In genomic region chr9:108690914-108691313, GRCm38 (mm10) we compare ENCODE assay signal across 12 mouse cellular contexts. TPM values are rescaled to one million over a fixed set of nuclear protein-coding genes. Genes with fewer than 3 reads are reported as not detected.
DNase-seq lines count a peak whose midpoint lies in the region; TF ChIP-seq lines count a peak whose summit lies in the region.
"Had no signal": no experiment of that assay in that cellular context is flagged by ENCODE, and none has a peak within 500 bp of the region (broad histone marks: within the 10 kb centered on the region; RNA-seq: fewer than 3 reads in every experiment).

No protein-coding gene starts in this region.

- TF ChIP-seq EP300 in MEL (IDR thresholded peaks at IDR 0.05; ENCODE audit: low read depth in 1 of 2, low read length in 2 of 2): no peak

- DNase-seq in layer of hippocampus, adult 2 months (ENCODE audit: low spot score in 2 of 2): no peak
- no peak for DNase-seq in layer of hippocampus, postnatal 14 days (ENCODE audit: low spot score in 2 of 2)
- peak; percentile 27 for DNase-seq in MEL (ENCODE audit: low read depth, low spot score)
- DNase-seq in kidney, postnatal 25 days: peak; percentile 35 to 62
- no peak for DNase-seq in spleen, postnatal 10 days (ENCODE audit: low spot score in 2 of 2)
- DNase-seq in urinary bladder, adult 18-20 months (ENCODE audit: low spot score in 2 of 2): no peak
- DNase-seq: adrenal gland, adult 2 months; right cerebral cortex, postnatal 4 days had no signal

- no peak overlapping the region for H3K4me3 ChIP-seq in layer of hippocampus, adult 2 months
- H3K4me3 ChIP-seq in MEL (ENCODE audit: control insufficient read depth in 1 of 2, insufficient read depth in 1 of 2, low read depth in 2 of 2, low read length in 2 of 2): no peak overlapping the region
- H3K4me3 ChIP-seq in brown adipose tissue, adult 24 weeks (ENCODE audit: insufficient read depth, low read depth, low read length): no peak overlapping the region

- peaks cover 7% of the 10 kb centered on the region in 2 experiments for H3K4me1 ChIP-seq in MEL (ENCODE audit: control insufficient read depth in 1 of 2, insufficient read depth in 2 of 2, low read length in 2 of 2)
- H3K4me1 ChIP-seq in brown adipose tissue, adult 24 weeks (ENCODE audit: control insufficient read depth, insufficient read depth, insufficient read length, low read length): no peaks in the 10 kb centered on the region

- H3K36me3 ChIP-seq in MEL (ENCODE audit: control insufficient read depth in 1 of 2, insufficient read depth in 2 of 2, low read length in 2 of 2): peaks cover 0 to 21% of the 10 kb centered on the region in 2 experiments; a peak in 2 of 4 replicates
- H3K36me3 ChIP-seq: embryonic facial prominence, embryonic 12.5 days had no signal

- H3K27me3 ChIP-seq in MEL (ENCODE audit: control insufficient read depth in 1 of 2, insufficient read depth in 2 of 2, low read length in 2 of 2): no peaks in the 10 kb centered on the region
- H3K27me3 ChIP-seq: embryonic facial prominence, embryonic 12.5 days had no signal

- H3K27ac ChIP-seq in layer of hippocampus, adult 2 months: peak overlapping the region; percentile 92; the same call in 1 of the 2 replicates
- no peak overlapping the region for H3K27ac ChIP-seq in MEL (ENCODE audit: control insufficient read depth, low read depth, low read length)
- peak overlapping the region; percentile 19; the same call in 1 of the 2 replicates for H3K27ac ChIP-seq in brown adipose tissue, adult 24 weeks (replicated peaks; ENCODE audit: low read depth, low read length)
- H3K27ac ChIP-seq: embryonic facial prominence, embryonic 12.5 days had no signal

- H3K9me3 ChIP-seq in MEL (replicated peaks; ENCODE audit: insufficient read depth, low read length): no peaks in the 10 kb centered on the region
- H3K9me3 ChIP-seq: embryonic facial prominence, embryonic 12.5 days; forebrain, embryonic 10.5 days had no signal

- H3K9ac ChIP-seq in MEL (ENCODE audit: control insufficient read depth, low read depth, low read length, poor library complexity, severe bottlenecking): no peak overlapping the region
- H3K9ac ChIP-seq: liver, embryonic 14.5 days had no signal

- no peak for TF ChIP-seq RAD21 in MEL (IDR thresholded peaks at IDR 0.05; ENCODE audit: low read depth, low read length)

- H3K79me2 ChIP-seq in MEL (ENCODE audit: control insufficient read depth, insufficient read depth, low read length, poor library complexity): peaks cover 32% of the 10 kb centered on the region

- no peak for TF ChIP-seq POLR2A in MEL (IDR thresholded peaks at IDR 0.05; ENCODE audit: control insufficient read depth in 1 of 2, insufficient read depth in 1 of 2, low read depth in 1 of 2, low read length in 2 of 2, poor library complexity in 1 of 2)

- TF ChIP-seq CTCF in layer of hippocampus, adult 2 months (conservative IDR thresholded peaks at IDR 0.05): no peak
- no peak for TF ChIP-seq CTCF in MEL (IDR thresholded peaks at IDR 0.05 in 2 of 3, conservative IDR thresholded peaks at IDR 0.05 in 1 of 3; ENCODE audit: control insufficient read depth in 1 of 3, insufficient read depth in 1 of 3, low read depth in 2 of 3, low read length in 3 of 3, poor library complexity in 1 of 3, severe bottlenecking in 1 of 3)

TF ChIP-seq in MEL, 35 proteins besides CTCF, POLR2A, EP300 and RAD21:
- TF ChIP-seq GABPA (IDR thresholded peaks at IDR 0.05; ENCODE audit: low read depth, low read length) (no peak), MEF2A (IDR thresholded peaks at IDR 0.05; ENCODE audit: extremely low read depth, insufficient replicate concordance, low read depth, low read length, poor library complexity, severe bottlenecking) (no peak), MXI1 (IDR thresholded peaks at IDR 0.05; ENCODE audit: low read depth, low read length) (no peak), ELF1 (IDR thresholded peaks at IDR 0.05; ENCODE audit: low read depth, low read length) (no peak), RCOR1 (IDR thresholded peaks at IDR 0.05; ENCODE audit: low read depth, low read length) (no peak), TAL1 (IDR thresholded peaks at IDR 0.05; ENCODE audit: low read length) (no peak), JUND (IDR thresholded peaks at IDR 0.05; ENCODE audit: low read depth, low read length) (no peak), MYC (IDR thresholded peaks at IDR 0.05; ENCODE audit: low read depth, low read length) (no peak), GATA1 (IDR thresholded peaks at IDR 0.05; ENCODE audit: low read depth, low read length) (no peak), NRF1 (IDR thresholded peaks at IDR 0.05; ENCODE audit: insufficient read depth, low read depth, low read length, poor library complexity, severe bottlenecking) (no peak)

RNA-seq across cellular contexts. Expression of gene Prkar2a, which starts 1.8 kb away (rescaled TPM):
- total RNA-seq in layer of hippocampus, adult 2 months (2021): 10 to 100 TPM; 43.4 to 45.5 TPM
- 10 to 100 TPM; 43.5 to 49.4 TPM for total RNA-seq in layer of hippocampus, postnatal 14 days (2021)
- total RNA-seq in MEL (2012; rRNA removed): 18.9 and 22.4 TPM in 2 replicates
- 100 to 1,000 TPM in 1 of 2 experiments, 10 to 100 TPM in 1; 87.9 to 230 TPM for polyA plus RNA-seq in MEL (2012; ENCODE audit: insufficient read depth in 1 of 2, insufficient read length in 2 of 2, low read depth in 1 of 2, low replicate concordance in 2 of 2, missing spikeins in 1 of 2)
- polyA plus RNA-seq in brown adipose tissue, adult 24 weeks (2012; ENCODE audit: insufficient read depth, insufficient read length, missing spikeins): 12.4 and 20.8 TPM in 2 replicates

RNA-seq across cellular contexts. Expression of gene Slc25a20, which starts 29.0 kb away (rescaled TPM):
- 10 to 100 TPM; 14.4 to 14.8 TPM for total RNA-seq in layer of hippocampus, adult 2 months (2021)
- total RNA-seq in layer of hippocampus, postnatal 14 days (2021): 10 to 100 TPM; 19.6 to 26.3 TPM
- 15.6 and 19.3 TPM in 2 replicates for total RNA-seq in MEL (2012; rRNA removed)
- polyA plus RNA-seq in MEL (2012; ENCODE audit: insufficient read depth in 1 of 2, insufficient read length in 2 of 2, low read depth in 1 of 2, low replicate concordance in 2 of 2, missing spikeins in 1 of 2): 10 to 100 TPM in 1 of 2 experiments, not detected in 1; 24.1 TPM
- 545 and 591 TPM in 2 replicates for polyA plus RNA-seq in brown adipose tissue, adult 24 weeks (2012; ENCODE audit: insufficient read depth, insufficient read length, missing spikeins)

RNA-seq across cellular contexts. Expression of gene Arih2, which starts 41.7 kb away (rescaled TPM):
- 10 to 100 TPM; 50.2 to 57.3 TPM for total RNA-seq in layer of hippocampus, adult 2 months (2021)
- 10 to 100 TPM; 50.2 to 50.6 TPM for total RNA-seq in layer of hippocampus, postnatal 14 days (2021)
- total RNA-seq in MEL (2012; rRNA removed): 55.8 and 59.6 TPM in 2 replicates
- polyA plus RNA-seq in MEL (2012; ENCODE audit: insufficient read depth in 1 of 2, insufficient read length in 2 of 2, low read depth in 1 of 2, low replicate concordance in 2 of 2, missing spikeins in 1 of 2): 10 to 100 TPM in 1 of 2 experiments, not detected in 1; 66.5 TPM
- polyA plus RNA-seq in brown adipose tissue, adult 24 weeks (2012; ENCODE audit: insufficient read depth, insufficient read length, missing spikeins): 22.4 and 29.8 TPM in 2 replicates

Comparison
In these comparisons a context has a peak if more than half of its experiments do, and no peak if none do; other contexts are left out.
1. DNase-seq: peak in MEL (single experiment) and kidney, postnatal 25 days (2 of 2); none in layer of hippocampus, adult 2 months (0 of 2), layer of hippocampus, postnatal 14 days (0 of 2), spleen, postnatal 10 days (0 of 2) and urinary bladder, adult 18-20 months (0 of 2).